Comparison of ENCODE assay signal across 8 mouse cellular contexts in genomic region chr3:122247768-122248100, GRCm38 (mm10). TPM values are rescaled to one million over a fixed set of nuclear protein-coding genes. Genes with fewer than 3 reads are reported as not detected.
DNase-seq lines count a peak whose midpoint lies in the region; ATAC-seq lines count a peak whose summit lies in the region.

No protein-coding gene starts in this region.

- intact Hi-C loops in heart, postnatal 10 days (cut with DNase I): loop anchor here (2.0 to 5.0 kb wide), 3 partner anchors 25 to 80 kb away; partner anchors contain the start of gene Bcar3

- WGBS in heart, embryonic 10.5 days: 85% methylated on average over 2 of the region's 2 CpGs
- WGBS in neural tube, embryonic 12.5 days: 97% methylated on average over 2 of the region's 2 CpGs
- WGBS in liver, embryonic 12.5 days (ENCODE audit: insufficient replicate concordance): 75% methylated on average over 2 of the region's 2 CpGs

- 0 out of 2 replicates have a peak overlapping the region, but pooled peaks have one; percentile 1 for H3K4me2 ChIP-seq in neural tube, embryonic 12.5 days (replicated peaks)
- H3K4me2 ChIP-seq in liver, embryonic 12.5 days: peak overlapping the region; percentile 75

- peak overlapping the region; percentile 97; the same call in 1 of the 2 replicates for H3K4me3 ChIP-seq in heart, embryonic 10.5 days
- no peak overlapping the region for H3K4me3 ChIP-seq in neural tube, embryonic 12.5 days
- H3K4me3 ChIP-seq in liver, embryonic 12.5 days: peak overlapping the region; percentile 99

- no peak overlapping the region; the same call in 1 of the 2 replicates for H3K27ac ChIP-seq in heart, embryonic 10.5 days
- no peak overlapping the region for H3K27ac ChIP-seq in neural tube, embryonic 12.5 days
- peak overlapping the region; percentile 100 for H3K27ac ChIP-seq in liver, embryonic 12.5 days

- no peaks in the 10 kb centered on the region for H3K27me3 ChIP-seq in heart, embryonic 10.5 days (ENCODE audit: insufficient read depth, poor library complexity, severe bottlenecking)
- no peaks in the 10 kb centered on the region for H3K27me3 ChIP-seq in neural tube, embryonic 12.5 days (replicated peaks)
- no peaks in the 10 kb centered on the region for H3K27me3 ChIP-seq in liver, embryonic 12.5 days (replicated peaks)

- no peaks in the 10 kb centered on the region for H3K9me3 ChIP-seq in heart, embryonic 10.5 days
- H3K9me3 ChIP-seq in neural tube, embryonic 12.5 days: no peaks in the 10 kb centered on the region
- H3K9me3 ChIP-seq in liver, embryonic 12.5 days (replicated peaks): no peaks in the 10 kb centered on the region

- ATAC-seq in neural tube, embryonic 12.5 days (ENCODE audit: low FRiP score, low read depth): no peak
- peak; percentile 76 for ATAC-seq in liver, embryonic 12.5 days

- H3K36me3 ChIP-seq in heart, embryonic 10.5 days: peaks cover 5% of the 10 kb centered on the region; the same call in 1 of the 2 replicates
- H3K36me3 ChIP-seq in neural tube, embryonic 12.5 days: no peaks in the 10 kb centered on the region
- peaks cover 36% of the 10 kb centered on the region for H3K36me3 ChIP-seq in liver, embryonic 12.5 days

- DNase-seq in heart, embryonic 10.5 days (ENCODE audit: low spot score): no peak
- DNase-seq in heart, postnatal 10 days: no peak
- DNase-seq in neural tube, embryonic 10.5 days (ENCODE audit: extremely low spot score, low spot score): no peak
- DNase-seq in yolk sac, embryonic 10.5 days (ENCODE audit: low spot score): peak; percentile 53
- no peak for DNase-seq in left cerebral cortex, adult 11 months (ENCODE audit: low spot score)
- no peak for DNase-seq in right cerebral cortex, postnatal 14 days

- H3K4me1 ChIP-seq in heart, embryonic 10.5 days: peaks cover 18% of the 10 kb centered on the region
- H3K4me1 ChIP-seq in neural tube, embryonic 12.5 days: peaks cover 10% of the 10 kb centered on the region
- peaks cover 69% of the 10 kb centered on the region for H3K4me1 ChIP-seq in liver, embryonic 12.5 days

- no peak overlapping the region for H3K9ac ChIP-seq in neural tube, embryonic 12.5 days
- peak overlapping the region; percentile 100 for H3K9ac ChIP-seq in liver, embryonic 12.5 days

RNA-seq across cellular contexts. Expression of gene Gclm, which starts 2.4 kb away (rescaled TPM):
- 76.0 and 81.2 TPM in 2 replicates for polyA plus RNA-seq in heart, embryonic 10.5 days (2016; fragmentation: Nextera tagmentation; extraction: Ambion mirVana)
- total RNA-seq in heart, postnatal 10 days (2021): 10 to 100 TPM; 52.4 to 56.0 TPM
- 62.3 and 63.9 TPM in 2 replicates for polyA plus RNA-seq in neural tube, embryonic 12.5 days (2016; fragmentation: Nextera tagmentation; extraction: Ambion mirVana)
- polyA plus RNA-seq in liver, embryonic 12.5 days (2016; fragmentation: Nextera tagmentation; extraction: Ambion mirVana): 596 and 604 TPM in 2 replicates

RNA-seq across cellular contexts. Expression of gene Dnttip2, which starts 26.5 kb away (rescaled TPM):
- polyA plus RNA-seq in heart, embryonic 10.5 days (2016; fragmentation: Nextera tagmentation; extraction: Ambion mirVana): 53.1 and 77.4 TPM in 2 replicates
- 10 to 100 TPM; 25.3 to 30.9 TPM for total RNA-seq in heart, postnatal 10 days (2021)
- 70.4 and 72.8 TPM in 2 replicates for polyA plus RNA-seq in neural tube, embryonic 12.5 days (2016; fragmentation: Nextera tagmentation; extraction: Ambion mirVana)
- 68.3 and 68.6 TPM in 2 replicates for polyA plus RNA-seq in liver, embryonic 12.5 days (2016; fragmentation: Nextera tagmentation; extraction: Ambion mirVana)

RNA-seq across cellular contexts. Expression of gene Bcar3, which starts 46.2 kb away (rescaled TPM):
- 7.8 and 17.0 TPM in 2 replicates for polyA plus RNA-seq in heart, embryonic 10.5 days (2016; fragmentation: Nextera tagmentation; extraction: Ambion mirVana)
- 10 to 100 TPM in 1 of 2 experiments, 1 to 10 TPM in 1; 9.3 to 10.0 TPM for total RNA-seq in heart, postnatal 10 days (2021)
- 13.2 and 14.0 TPM in 2 replicates for polyA plus RNA-seq in neural tube, embryonic 12.5 days (2016; fragmentation: Nextera tagmentation; extraction: Ambion mirVana)
- 5.5 and 6.8 TPM in 2 replicates for polyA plus RNA-seq in liver, embryonic 12.5 days (2016; fragmentation: Nextera tagmentation; extraction: Ambion mirVana)
